Mouse (Mus musculus): ENCODE data around the gene Dolk. TPM values are rescaled to one million over a fixed set of nuclear protein-coding genes. Genes with fewer than 3 reads are reported as not detected.

Gene Dolk
- polyA plus RNA-seq, 1 experiment from 2014 or later, result 25.7 TPM

GRCm38 (mm10) chr2:30257699-30258460 is 28.3 kb downstream of the Dolk start:
- peaks cover 36% of the 10 kb centered on the region for H3K36me3 ChIP-seq (ENCODE audit: control insufficient read depth, insufficient read depth, low read length)
- no peak overlapping the region for H3K4me2 ChIP-seq
- no peak for DNase-seq (ENCODE audit: low spot score, missing footprints)
- no peak for ATAC-seq (ENCODE audit: low FRiP score)
- no peaks in the 10 kb centered on the region for H3K27me3 ChIP-seq (ENCODE audit: control insufficient read depth, insufficient read depth, low read length)
- H3K4me1 ChIP-seq (ENCODE audit: control insufficient read depth, insufficient read depth, low read length), result no peaks in the 10 kb centered on the region
- no peaks in the 10 kb centered on the region for H3K9me3 ChIP-seq (ENCODE audit: control insufficient read depth, low read length)
- 93% methylated on average over 7 of the region's 7 CpGs for WGBS
- no peak overlapping the region for H3K27ac ChIP-seq (ENCODE audit: low read depth, low read length)
- H3K9ac ChIP-seq (ENCODE audit: low read length), result no peak overlapping the region
- H3K4me3 ChIP-seq (ENCODE audit: low read depth, low read length), result no peak overlapping the region

- no peak overlapping the region for H3K4me2 ChIP-seq
- H3K9me3 ChIP-seq (ENCODE audit: control insufficient read depth, low read length), result no peaks in the 10 kb centered on the region
- no peaks in the 10 kb centered on the region for H3K4me1 ChIP-seq (ENCODE audit: control insufficient read depth, insufficient read depth, low read length)
- no peak overlapping the region for H3K27ac ChIP-seq (ENCODE audit: low read depth, low read length)
- no peak overlapping the region for H3K4me3 ChIP-seq (ENCODE audit: low read depth, low read length)
- H3K9ac ChIP-seq (ENCODE audit: low read length), result no peak overlapping the region
- ATAC-seq (ENCODE audit: low FRiP score) (no peak), DNase-seq (ENCODE audit: low spot score, missing footprints) (no peak)
- 97% methylated on average over 30 of the region's 30 CpGs for WGBS
- H3K27me3 ChIP-seq (ENCODE audit: control insufficient read depth, insufficient read depth, low read length), result no peaks in the 10 kb centered on the region
- peaks cover 32% of the 10 kb centered on the region for H3K36me3 ChIP-seq (ENCODE audit: control insufficient read depth, insufficient read depth, low read length)
These were observed 29.4 kb downstream of the Dolk start for GRCm38 (mm10) chr2:30256616-30257350.

- H3K4me1 ChIP-seq (ENCODE audit: control insufficient read depth, insufficient read depth, low read length), result no peaks in the 10 kb centered on the region
- DNase-seq (ENCODE audit: low spot score, missing footprints) (no peak), ATAC-seq (ENCODE audit: low FRiP score) (no peak)
- H3K27ac ChIP-seq (ENCODE audit: low read depth, low read length), result no peak overlapping the region
- H3K27me3 ChIP-seq (ENCODE audit: control insufficient read depth, insufficient read depth, low read length), result no peaks in the 10 kb centered on the region
- H3K9me3 ChIP-seq (ENCODE audit: control insufficient read depth, low read length), result no peaks in the 10 kb centered on the region
- WGBS, result 96% methylated on average over 42 of the region's 42 CpGs
- H3K4me2 ChIP-seq, result no peak overlapping the region
- H3K4me3 ChIP-seq (ENCODE audit: low read depth, low read length), result no peak overlapping the region
- peaks cover 29% of the 10 kb centered on the region for H3K36me3 ChIP-seq (ENCODE audit: control insufficient read depth, insufficient read depth, low read length)
- no peak overlapping the region for H3K9ac ChIP-seq (ENCODE audit: low read length)
These were observed 30.3 kb downstream of the Dolk start for GRCm38 (mm10) chr2:30255631-30256395.

GRCm38 (mm10) chr2:30253809-30254208 is 32.3 kb downstream of the Dolk start:
- Histone ChIP-seq H3K36me3 (ENCODE audit: control insufficient read depth, insufficient read depth, low read length) (peaks cover 26% of the 10 kb centered on the region), H3K4me2 (no peak overlapping the region), H3K27me3 (ENCODE audit: control insufficient read depth, insufficient read depth, low read length) (no peaks in the 10 kb centered on the region), H3K9me3 (ENCODE audit: control insufficient read depth, low read length) (no peaks in the 10 kb centered on the region), H3K4me3 (ENCODE audit: low read depth, low read length) (no peak overlapping the region), H3K9ac (ENCODE audit: low read length) (no peak overlapping the region), H3K4me1 (ENCODE audit: control insufficient read depth, insufficient read depth, low read length) (no peaks in the 10 kb centered on the region), H3K27ac (ENCODE audit: low read depth, low read length) (no peak overlapping the region)
- DNase-seq (ENCODE audit: low spot score, missing footprints) (no peak), ATAC-seq (ENCODE audit: low FRiP score) (no peak)
- 88% methylated on average over 5 of the region's 5 CpGs for WGBS

GRCm38 (mm10) chr2:30252521-30252920 is 33.6 kb downstream of the Dolk start:
- 83% methylated on average over 3 of the region's 3 CpGs for whole genome bisulfite sequencing
- Histone ChIP-seq H3K4me3 (ENCODE audit: low read depth, low read length) (no peak overlapping the region), H3K9me3 (ENCODE audit: control insufficient read depth, low read length) (no peaks in the 10 kb centered on the region), H3K27ac (ENCODE audit: low read depth, low read length) (no peak overlapping the region), H3K4me2 (no peak overlapping the region), H3K9ac (ENCODE audit: low read length) (no peak overlapping the region), H3K36me3 (ENCODE audit: control insufficient read depth, insufficient read depth, low read length) (peaks cover 22% of the 10 kb centered on the region), H3K27me3 (ENCODE audit: control insufficient read depth, insufficient read depth, low read length) (no peaks in the 10 kb centered on the region), H3K4me1 (ENCODE audit: control insufficient read depth, insufficient read depth, low read length) (no peaks in the 10 kb centered on the region)
- ATAC-seq (ENCODE audit: low FRiP score) (no peak), DNase-seq (ENCODE audit: low spot score, missing footprints) (no peak)

GRCm38 (mm10) chr2:30251417-30252104 is 34.6 kb downstream of the Dolk start:
- DNase-seq (ENCODE audit: low spot score, missing footprints) (no peak), ATAC-seq (ENCODE audit: low FRiP score) (no peak)
- 84% methylated on average over 5 of the region's 5 CpGs for WGBS
- Histone ChIP-seq H3K4me3 (ENCODE audit: low read depth, low read length) (no peak overlapping the region), H3K27me3 (ENCODE audit: control insufficient read depth, insufficient read depth, low read length) (no peaks in the 10 kb centered on the region), H3K9ac (ENCODE audit: low read length) (no peak overlapping the region), H3K27ac (ENCODE audit: low read depth, low read length) (no peak overlapping the region), H3K9me3 (ENCODE audit: control insufficient read depth, low read length) (no peaks in the 10 kb centered on the region), H3K4me1 (ENCODE audit: control insufficient read depth, insufficient read depth, low read length) (no peaks in the 10 kb centered on the region), H3K4me2 (no peak overlapping the region), H3K36me3 (ENCODE audit: control insufficient read depth, insufficient read depth, low read length) (peaks cover 14% of the 10 kb centered on the region)

- ATAC-seq (ENCODE audit: low FRiP score), result no peak
- Histone ChIP-seq H3K27ac (ENCODE audit: low read depth, low read length) (no peak overlapping the region), H3K4me3 (ENCODE audit: low read depth, low read length) (no peak overlapping the region), H3K9me3 (ENCODE audit: control insufficient read depth, low read length) (no peaks in the 10 kb centered on the region), H3K9ac (ENCODE audit: low read length) (no peak overlapping the region), H3K27me3 (ENCODE audit: control insufficient read depth, insufficient read depth, low read length) (no peaks in the 10 kb centered on the region), H3K4me2 (no peak overlapping the region), H3K4me1 (ENCODE audit: control insufficient read depth, insufficient read depth, low read length) (no peaks in the 10 kb centered on the region), H3K36me3 (ENCODE audit: control insufficient read depth, insufficient read depth, low read length) (peaks cover 3% of the 10 kb centered on the region)
- WGBS, result 93% methylated on average over 10 of the region's 10 CpGs
- DNase-seq (ENCODE audit: low spot score, missing footprints), result no peak
These were observed 35.7 kb downstream of the Dolk start for GRCm38 (mm10) chr2:30250166-30251128.

- peaks cover 4% of the 10 kb centered on the region for H3K36me3 ChIP-seq (ENCODE audit: control insufficient read depth, insufficient read depth, low read length)
- WGBS, result 96% methylated on average over 3 of the region's 3 CpGs
- ATAC-seq (ENCODE audit: low FRiP score) (no peak), DNase-seq (ENCODE audit: low spot score, missing footprints) (no peak)
- no peaks in the 10 kb centered on the region for H3K27me3 ChIP-seq (ENCODE audit: control insufficient read depth, insufficient read depth, low read length)
- no peak overlapping the region for H3K9ac ChIP-seq (ENCODE audit: low read length)
- H3K9me3 ChIP-seq (ENCODE audit: control insufficient read depth, low read length), result no peaks in the 10 kb centered on the region
- no peak overlapping the region for H3K4me3 ChIP-seq (ENCODE audit: low read depth, low read length)
- H3K27ac ChIP-seq (ENCODE audit: low read depth, low read length), result no peak overlapping the region
- no peaks in the 10 kb centered on the region for H3K4me1 ChIP-seq (ENCODE audit: control insufficient read depth, insufficient read depth, low read length)
- H3K4me2 ChIP-seq, result no peak overlapping the region
These were observed 37.0 kb downstream of the Dolk start for GRCm38 (mm10) chr2:30249182-30249581.

Measured in midbrain, embryonic 11.5 days (tissue).